Mouse (Mus musculus): ENCODE results near the gene Ppp2r3c.
A peak's percentile ranks its signal among the peaks of the same experiment; 100 is the strongest.
"Not testable (repeated sequence)": the region's sequence is repeated elsewhere in the genome, so short reads cannot be mapped to it uniquely, and the experiment has no call there.

Gene Ppp2r3c

DNA sequence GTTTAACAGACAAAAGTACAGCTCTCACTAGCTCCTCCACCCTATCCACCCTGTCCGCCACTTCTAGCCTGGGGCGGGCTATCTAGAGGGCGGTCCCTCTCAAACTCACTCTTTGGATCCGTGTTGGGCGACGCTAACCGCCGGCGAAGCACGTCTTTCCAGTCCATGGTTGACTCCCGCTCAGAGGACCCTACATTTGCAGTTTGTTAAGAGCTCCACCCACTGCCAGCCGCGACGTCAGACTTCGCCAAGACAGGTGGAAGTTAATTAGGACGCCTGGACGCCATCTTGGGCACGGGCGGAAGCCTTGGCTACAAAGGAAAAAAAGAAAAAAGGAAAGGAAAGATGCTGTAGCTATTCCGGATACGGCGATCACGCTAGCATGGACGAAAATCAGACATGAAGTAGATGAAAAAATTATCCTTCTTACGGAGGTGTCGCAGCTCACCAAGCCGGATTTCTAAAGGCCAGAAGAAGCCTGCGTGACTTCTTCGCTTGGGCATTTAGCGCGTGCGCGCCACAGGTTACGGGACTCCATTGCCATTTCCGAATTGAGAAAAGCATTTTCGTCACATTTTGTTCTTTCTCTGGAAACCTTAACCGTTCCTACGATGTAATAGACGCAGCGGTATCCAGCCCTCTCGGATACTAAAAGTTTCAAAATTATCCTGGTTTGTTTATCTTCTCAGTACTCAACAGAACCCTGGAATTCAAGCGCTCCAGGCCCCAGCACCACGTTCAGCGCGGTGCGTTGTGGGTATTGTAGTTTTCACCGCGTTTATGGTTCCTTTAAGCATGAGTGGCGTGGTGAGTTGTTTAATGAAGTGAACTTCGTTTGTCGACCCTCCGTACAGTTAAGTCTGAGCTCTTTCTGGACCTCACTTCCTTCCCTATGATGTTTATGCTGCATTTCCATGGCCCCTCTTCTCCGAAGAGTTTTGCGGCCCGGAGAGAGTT, at the start of gene Ppp2r3c:
TSS of gene Ppp2r3c (minus strand) at position 514 of the 957 bp plus-strand sequence.
- peak; percentile 93 for DNase-seq (ENCODE audit: low spot score)

DNA sequence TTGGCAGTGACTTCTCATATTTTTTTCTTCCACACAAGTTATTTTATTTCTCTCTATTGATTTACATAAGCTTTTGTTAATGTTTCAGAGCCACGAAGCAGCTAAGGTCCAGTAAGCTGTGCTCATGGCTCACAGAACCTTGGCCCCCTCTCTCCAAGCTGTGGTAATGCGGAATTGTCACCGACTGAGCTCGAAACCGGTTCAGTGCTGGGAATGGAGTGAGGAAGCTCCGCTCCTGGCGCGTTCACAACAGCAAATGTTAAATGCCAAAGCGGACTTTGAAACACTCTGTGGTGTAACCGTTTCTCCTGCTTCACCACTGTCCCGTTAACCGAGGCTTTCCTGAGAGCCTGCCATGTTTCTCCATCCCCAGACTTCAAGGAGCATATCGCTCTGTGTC, 41.8 kb upstream of the Ppp2r3c start:
- no peak for DNase-seq (ENCODE audit: low spot score)

DNA sequence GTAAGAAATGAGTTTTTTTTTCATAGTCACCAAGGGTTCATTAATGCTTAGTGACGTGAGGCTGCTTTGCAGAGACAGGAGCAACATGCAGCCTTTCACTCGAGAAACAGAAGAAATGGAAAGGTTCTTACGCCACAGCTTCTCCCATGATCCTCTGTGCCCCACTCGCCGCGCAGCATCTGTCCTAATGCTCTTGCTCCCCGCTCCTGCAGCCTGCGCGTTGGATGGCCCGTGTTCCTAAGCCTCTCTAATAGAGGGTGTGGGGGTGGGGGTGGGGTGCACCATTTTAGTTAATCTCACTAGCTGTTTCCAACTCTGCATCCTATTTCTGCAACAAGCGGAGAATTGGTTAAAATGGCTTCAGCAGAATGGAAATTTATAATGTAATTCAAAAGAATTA, 41.2 kb upstream of the Ppp2r3c start:
- no peak for DNase-seq (ENCODE audit: low spot score)

DNA sequence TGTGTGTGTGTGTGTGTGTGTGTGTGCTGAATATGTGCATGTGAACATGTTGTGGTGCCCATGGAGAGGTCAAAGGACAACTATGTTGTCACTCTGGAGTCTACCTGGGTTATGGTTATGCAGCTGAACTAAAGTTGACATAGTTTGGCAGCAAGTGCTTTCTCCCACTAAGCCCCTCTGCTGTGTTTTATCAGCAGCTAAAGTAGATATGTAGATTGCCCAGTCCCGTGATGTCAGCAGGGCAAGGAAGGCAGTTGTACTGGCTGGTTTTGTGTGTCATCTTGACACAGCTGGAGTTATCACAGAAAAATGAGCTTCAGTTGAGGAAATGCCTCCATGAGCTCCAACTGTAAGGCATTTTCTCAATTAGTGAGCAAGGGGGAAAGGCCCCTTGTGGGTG, 40.2 kb upstream of the Ppp2r3c start:
- not testable (repeated sequence) for DNase-seq (ENCODE audit: low spot score)

DNA sequence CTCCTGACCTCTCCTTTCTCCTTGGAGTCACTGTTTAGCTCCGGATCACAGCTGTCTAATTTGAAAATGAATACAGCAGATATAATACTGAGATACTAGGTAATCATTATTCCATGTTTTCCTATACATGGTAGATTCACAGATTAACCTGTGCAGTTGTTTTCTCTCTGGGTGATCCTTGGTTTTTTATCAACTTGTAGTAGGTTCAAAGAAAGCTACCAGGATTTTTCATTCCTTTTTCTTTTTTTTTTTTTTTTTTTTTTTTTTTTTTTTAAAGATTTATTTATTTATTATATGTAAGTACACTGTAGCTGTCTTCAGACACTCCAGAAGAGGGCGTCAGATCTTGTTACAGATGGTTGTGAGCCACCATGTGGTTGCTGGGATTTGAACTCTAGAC, 35.7 kb upstream of the Ppp2r3c start:
- not testable (repeated sequence) for DNase-seq (ENCODE audit: low spot score)

DNA sequence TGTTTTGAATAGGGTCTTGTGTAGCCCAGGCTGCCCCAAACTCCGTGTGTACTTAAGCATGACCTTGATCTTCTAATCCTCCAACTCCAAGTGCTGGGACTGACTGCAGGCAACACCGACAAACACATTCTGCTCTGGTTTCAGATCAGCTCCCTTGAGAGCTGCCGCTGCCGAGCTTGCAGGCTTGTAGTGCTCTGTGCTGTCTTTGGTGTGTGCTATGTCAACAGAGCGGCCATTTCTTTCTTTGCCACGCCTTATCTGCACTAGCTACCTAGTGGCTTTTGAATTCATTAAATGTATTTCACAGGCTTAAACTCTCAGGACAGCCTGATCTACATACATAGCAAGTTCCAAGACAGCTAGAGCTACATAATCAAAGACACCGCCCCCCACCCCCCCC, 30.9 kb upstream of the Ppp2r3c start:
- DNase-seq (ENCODE audit: low spot score): no peak

DNA sequence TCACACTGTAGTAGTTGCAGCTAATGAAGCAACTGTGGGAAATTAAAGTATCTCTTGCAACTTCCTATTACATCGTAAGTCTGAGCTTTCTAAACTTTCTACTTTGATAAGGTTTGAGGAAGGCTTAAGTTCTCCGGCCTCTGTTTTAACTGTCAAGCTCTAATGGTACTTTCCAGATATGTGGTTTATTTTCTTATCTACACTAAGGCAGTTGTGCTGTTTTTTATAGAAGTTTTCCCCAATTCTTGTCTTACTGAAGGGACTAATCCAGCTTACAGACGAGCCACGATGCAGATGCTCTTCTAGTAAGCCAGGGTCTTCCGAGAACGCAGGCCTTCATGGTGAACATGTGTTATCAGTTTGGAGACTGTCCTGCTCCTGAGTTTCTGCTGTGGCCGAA, 26.6 kb upstream of the Ppp2r3c start:
- no peak for DNase-seq (ENCODE audit: low spot score)

DNA sequence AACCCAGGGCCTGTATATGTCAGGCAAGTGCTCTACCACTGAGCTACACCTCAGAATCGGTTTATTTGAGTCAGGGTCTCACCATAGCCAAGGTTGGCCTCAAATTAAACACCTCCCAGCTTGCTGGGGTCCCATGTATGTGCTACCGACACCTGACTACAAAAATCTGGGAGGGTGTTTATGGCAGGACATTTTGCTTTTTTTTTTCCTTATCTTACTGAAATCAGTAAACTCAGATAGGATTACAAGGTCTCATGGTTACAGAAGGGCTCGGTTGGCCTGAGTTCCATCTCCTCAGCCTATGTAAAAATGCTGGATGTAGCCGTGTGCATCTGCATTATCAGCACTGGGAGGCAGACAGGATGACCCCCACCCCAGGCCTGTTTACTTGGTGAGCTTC, 26.0 kb upstream of the Ppp2r3c start:
- DNase-seq (ENCODE audit: low spot score): no peak

DNA sequence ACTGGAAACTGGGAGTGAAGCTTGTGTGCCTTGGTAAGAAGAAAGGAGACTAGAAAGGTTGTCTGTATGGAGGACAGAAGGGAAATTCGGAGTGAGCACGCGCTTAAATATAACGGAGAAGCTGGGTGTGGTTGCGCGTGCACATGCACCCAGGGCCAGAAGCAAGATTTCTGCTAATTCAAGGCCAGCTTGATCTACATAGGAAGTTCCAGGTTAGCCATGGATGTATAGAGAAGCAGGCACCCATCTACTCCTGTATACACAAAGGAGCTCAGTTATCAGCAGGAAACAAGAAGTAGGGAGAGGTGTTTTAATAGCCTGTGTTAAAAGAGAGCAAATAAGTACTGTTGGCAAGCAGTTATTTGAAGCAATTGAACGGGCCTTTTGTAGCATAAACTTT, 22.9 kb upstream of the Ppp2r3c start:
- no peak for DNase-seq (ENCODE audit: low spot score)

DNA sequence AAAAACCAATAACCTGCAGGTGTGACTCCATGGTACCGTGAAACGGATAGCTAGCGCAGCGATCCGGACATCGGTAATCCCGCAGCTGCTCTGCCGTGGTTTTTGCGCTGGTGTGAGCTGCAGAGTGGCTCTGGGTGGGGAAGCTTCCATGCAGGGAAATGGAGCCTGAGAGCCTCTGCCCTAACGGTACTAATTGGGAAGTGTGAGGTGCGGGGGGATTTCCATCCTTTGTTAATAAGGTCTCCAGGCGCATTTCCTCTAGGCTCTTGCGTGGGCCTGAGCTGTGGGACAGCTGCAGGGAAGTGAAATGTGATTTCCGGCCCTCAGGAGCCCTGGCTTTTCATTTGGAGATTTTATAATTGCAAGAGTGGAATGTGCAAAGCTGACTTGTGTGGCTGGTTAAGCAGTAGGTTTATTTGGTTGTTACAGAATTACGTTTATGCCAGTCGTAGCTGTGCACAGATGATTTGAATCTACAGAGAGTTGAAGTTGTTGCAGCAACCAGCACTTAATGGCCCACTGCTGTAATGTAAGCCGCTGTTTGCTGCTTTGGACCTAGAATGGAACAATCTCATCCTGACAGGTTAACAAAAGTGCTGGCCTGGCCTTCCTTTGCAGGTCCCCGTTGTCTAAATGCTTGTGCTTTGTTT, 19.0 kb upstream of the Ppp2r3c start:
- no peak for DNase-seq (ENCODE audit: low spot score)

DNA sequence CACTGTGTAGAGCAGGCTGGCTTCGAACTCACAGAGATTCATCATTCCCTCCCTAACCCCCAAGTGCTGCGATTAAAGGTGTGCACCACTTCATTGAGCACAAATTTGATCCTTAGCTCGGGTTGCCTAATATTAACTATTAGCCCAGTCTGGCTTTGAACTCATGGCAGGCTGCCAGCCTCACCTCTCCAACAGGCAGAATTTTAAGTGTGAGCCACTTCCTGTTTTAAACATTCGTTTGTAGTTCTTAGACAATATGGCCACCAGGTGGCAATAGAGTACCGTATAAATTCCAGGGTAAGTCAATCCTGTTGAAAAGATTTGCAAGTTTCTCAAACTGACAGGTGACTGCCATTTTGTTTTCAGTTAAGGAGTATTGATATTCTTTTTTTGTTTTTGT, 12.4 kb upstream of the Ppp2r3c start:
- DNase-seq (ENCODE audit: low spot score): peak; percentile 86

DNA sequence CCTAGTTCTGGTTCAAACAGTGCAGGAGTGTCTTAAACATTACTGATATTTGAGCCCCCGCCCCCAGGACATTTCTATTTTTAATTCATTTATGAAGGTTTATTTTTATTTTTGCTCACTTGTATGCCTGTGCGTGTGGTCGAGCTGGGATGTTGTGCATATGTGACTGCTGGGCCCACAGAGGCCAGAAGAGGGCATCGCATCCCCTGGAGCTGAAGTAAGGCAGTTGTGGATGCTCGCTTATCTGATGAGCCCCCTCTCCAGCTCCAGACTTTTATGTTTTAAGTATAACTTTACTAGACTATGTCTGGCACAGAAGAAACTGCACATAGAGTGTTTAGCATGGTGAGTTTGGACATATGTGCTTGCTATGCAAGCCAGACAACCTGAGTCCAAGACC, 11.1 kb upstream of the Ppp2r3c start:
- DNase-seq (ENCODE audit: low spot score): no peak

DNA sequence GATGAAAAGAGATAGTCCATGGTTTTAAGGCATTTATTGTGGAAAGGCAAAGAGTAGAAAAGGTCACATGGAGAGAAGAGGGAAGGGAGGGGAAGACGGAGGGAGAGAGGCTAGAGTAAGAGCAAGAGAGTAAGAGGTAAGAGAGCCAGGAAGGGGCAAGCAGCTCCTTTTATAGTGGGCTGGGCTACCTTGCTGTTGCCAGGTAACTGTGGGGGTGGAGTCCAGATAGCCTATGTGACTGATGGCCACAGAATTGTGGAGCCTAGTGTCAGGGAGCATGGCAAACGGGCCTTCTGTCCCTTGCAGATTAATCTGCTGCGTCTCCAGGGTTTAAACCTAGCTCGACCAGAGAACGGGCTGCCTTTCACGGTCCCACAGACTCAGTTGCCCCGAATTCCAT, 9.0 kb upstream of the Ppp2r3c start:
- no peak for DNase-seq (ENCODE audit: low spot score)

DNA sequence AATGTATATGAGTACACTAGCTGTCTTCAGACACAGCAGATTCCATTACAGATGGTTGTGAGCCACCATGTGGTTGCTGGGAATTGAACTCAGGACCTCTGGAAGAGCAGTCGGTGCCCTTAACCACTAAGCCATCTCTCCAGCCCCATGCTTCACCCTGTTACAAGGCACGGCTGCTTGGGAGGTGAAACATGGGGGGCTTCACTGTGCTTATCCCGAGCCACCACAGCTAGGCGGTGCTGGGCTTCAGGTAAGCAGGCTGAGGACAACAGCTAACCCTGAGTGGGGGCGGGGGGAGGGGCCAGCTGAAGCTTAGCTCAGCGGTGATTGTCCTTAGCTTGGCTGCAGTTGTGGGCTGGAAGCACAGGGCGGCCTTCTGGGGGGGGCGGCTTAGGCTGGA, 6.7 kb upstream of the Ppp2r3c start:
- DNase-seq (ENCODE audit: low spot score): no peak

DNA sequence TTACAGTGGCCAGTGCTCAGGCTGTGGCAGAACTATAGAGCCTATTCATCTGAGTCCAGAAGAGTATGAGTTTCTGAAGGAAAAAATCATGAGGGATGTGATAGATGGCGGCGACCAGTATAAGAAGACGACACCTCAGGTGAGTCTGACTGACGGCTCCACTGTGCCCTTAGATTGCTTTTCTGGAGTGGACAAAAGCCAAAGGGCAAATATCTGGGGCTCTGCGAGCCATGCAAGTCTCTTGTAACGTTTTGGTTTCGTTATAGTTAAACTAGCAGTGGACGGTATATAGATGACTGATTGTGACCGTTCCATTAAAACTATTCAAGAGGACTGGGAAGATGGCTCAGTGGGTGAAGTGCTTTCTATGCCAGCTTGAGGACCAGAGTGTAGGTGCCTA, 5.9 kb upstream of the Ppp2r3c start:
- no peak for DNase-seq (ENCODE audit: low spot score)

DNA sequence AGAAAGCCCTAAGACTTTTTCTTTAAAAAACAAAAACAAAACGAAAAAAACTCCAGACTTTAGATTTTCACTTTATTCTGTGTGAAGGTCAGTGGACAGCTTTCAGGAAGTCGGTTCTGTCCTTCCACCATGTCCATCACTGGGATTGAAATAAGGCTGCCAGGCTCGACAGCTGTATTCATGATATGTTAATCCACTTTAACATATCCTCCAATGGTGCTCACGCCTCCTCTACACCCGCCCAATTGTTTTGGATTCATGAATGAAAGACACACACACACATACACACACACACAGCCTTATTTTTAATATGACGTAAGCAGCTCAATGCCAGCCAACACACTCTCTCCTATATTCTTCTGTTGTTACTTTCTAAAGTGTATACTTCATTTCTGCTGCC, 4.8 kb upstream of the Ppp2r3c start:
- DNase-seq (ENCODE audit: low spot score): no peak

DNA sequence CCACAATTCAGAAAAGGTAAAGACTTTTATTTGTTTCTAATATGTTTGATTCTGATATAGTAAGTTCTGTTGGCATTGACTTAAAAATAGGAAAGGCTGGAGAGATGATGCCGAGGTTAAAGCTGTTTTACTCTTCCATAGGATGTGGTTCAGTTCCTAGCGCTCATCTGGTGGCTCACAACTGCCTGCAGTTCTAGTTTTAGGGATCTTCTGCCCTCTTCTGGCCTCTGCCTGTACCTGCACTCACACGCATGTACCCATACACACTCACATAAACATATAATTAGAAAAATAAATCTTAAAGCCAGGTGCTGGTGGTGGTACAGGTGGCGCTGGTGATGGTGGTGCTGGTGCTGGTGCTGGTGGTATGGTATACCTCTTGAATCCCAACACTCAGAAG, 3.6 kb upstream of the Ppp2r3c start:
- DNase-seq (ENCODE audit: low spot score): no peak

DNA sequence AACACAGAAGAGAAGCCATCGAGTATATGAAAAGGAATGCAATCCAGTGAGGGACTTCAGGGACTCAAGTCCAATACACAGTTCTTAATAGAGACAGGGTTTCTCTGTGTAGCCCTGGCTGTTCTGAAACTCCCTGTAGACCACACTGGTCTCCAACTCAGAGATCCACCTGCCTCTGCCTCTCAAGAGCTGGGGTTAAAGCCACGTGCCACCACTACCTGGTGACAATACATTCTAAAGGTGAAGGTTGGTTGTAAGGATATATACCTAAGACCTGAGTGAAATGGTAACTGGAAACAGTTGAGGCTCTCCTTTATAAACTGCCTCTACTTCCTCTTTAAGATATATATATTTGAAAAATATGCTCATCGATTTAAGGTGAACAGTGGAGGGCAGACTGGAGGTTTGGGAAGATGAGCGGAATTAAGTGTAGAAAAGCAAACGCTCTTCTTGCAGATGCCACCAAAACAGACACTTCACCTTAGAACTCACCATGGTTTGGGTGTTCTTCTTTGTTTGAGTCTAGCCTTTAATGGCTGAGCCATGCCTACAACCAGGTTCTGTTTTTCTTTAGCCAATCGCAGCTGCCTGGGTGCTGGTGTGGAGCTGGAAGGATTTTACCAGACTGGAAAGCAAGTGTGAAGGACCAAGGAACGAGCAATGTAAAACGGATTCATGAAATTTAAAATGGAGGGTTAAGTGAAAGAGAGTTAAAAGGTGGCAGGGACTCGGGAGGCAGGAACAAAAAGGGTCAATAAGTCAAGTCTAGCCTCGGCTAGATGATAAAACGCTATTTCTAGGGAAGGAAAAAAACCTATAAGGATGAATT, 1.1 kb downstream of the Ppp2r3c start:
- DNase-seq (ENCODE audit: low spot score): no peak

DNA sequence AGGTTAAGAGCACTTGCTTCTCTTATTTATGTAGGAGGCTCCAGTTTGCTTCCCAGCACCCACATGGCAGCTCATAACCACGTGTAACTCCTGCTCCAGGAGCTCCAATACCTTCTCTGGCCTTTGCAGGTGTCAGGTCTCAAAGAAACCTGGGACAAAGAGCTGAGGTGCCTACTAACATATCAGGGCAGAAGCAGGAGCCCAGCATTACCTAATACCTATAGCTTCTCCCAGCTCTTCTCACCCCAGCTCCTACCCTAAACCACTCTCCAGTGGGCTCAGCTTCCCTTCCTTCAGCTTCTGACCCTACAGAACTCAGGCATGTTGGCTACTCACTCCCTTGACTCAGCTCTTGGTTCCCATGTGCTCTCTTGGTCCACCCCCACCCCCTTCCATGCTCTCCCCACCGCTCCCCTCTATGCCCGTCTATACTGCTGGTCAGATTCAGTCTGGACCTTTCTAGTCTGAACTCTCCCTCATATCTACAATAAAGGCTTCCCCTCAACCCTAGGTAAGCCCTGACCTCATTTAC, 1.9 kb downstream of the Ppp2r3c start:
- DNase-seq (ENCODE audit: low spot score): no peak

DNA sequence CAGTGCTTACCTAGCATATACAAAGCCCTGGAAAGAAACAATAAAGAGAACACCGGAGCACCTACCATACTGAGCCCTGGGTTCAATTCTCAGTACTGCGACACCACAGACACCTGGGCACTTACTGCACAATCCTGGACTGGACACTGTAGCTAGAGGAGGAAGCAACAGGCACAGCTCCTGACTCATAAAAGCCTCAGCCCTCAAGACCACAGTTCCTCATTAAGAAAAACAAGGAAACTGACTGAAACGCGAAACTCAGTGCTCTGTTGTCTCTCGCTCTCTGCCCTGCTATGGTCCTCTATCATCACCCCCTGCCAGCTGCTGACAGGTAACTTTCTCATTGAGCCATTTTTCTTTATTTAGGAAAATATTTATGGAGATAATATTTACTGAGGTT, 3.5 kb downstream of the Ppp2r3c start, which contains the start of gene 1110008L16Rik:
TSS of gene 1110008L16Rik (plus strand) at position 242 of the 400 bp plus-strand sequence.
- DNase-seq (ENCODE audit: low spot score): no peak

DNA sequence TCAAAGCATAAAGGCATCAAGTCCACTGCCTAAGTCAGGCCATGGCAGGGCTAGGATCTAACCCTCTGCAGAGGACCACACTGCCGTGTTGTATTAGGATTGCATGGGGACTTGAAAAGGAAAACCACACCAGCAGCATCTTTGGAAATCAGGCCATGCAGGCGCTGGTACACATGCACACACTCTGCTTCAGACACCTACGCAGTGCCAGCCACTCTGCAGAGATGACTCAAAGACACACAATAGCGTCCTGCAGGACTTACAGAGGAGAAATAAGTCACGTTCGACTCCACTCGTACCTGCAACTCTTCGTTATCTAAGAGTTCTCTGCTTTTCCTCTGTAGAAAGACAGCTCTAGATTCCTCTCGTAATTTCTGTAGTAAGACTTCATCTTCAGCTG, 4.7 kb downstream of the Ppp2r3c start:
- peak; percentile 26 for DNase-seq (ENCODE audit: low spot score)

DNA sequence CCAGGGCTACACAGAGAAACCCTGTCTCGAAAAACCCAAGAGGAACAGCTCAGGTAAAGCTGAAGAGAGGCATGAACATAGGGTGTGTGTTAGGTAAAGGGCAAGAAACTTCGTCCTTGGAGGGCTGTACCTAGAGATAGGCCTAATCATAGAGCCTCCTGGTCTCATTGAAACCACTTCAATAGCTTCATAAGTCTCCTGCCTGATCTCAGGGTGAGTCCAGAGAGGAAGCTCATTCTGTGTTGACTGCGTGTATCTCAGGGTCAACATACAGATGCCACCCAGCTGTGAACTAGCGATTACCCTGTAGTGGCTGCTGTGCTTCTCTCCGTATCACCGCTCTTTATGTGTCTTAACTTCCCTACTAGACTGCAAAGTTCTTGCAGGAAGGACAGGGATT, 25.2 kb downstream of the Ppp2r3c start:
- not testable (repeated sequence) for DNase-seq (ENCODE audit: low spot score)
